Mouse (Mus musculus) brain, adult 10 weeks (tissue): Measurements from ENCODE around the gene Mapk3. TPM values are rescaled to one million over a fixed set of nuclear protein-coding genes. Genes with fewer than 3 reads are reported as not detected.

Experiments used
- polyA plus RNA-seq: library from polyadenylated mRNA; stranded (reverse); fragments of 350-450 nt; fragmentation: Illumina TruSeq; extraction: RNeasy Lipid Tissue Mini Kit (QIAGEN cat#74804); gene quantifications from one replicate; pipeline ENCODE4 v1.2.3, GENCODE M21; 2015; ENCODE audit warnings: low read depth, low replicate concordance

Gene Mapk3
- 169 TPM for polyA plus RNA-seq

DNA sequence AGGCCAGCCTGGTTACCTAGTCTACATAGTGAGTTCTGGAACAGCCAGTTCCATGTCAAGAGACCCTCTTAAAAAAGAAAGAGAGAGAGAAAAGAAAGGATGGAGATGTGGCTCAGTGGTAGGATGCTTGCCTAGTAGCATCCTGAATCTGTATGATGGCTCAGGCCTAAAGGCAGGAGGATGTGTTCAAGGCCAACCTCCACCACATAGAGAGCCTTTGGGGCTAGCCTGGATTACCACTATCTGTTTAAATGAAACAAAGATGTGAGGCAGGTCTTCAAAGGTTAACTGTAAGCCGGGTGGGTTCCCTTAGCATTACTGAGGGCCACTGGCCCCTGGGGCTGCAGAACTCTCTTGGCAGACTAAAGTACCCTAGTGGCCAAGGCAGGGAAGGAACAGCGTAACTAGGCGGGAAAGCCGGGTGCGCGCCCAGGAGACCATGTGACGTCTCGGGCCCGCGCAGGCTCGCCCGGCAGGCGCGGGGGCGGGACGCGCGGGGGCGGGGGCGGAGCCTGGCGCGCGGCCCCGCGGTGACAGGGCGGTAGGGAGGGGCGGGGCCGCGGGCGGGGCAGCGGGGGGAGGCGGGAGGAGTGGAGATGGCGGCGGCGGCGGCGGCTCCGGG, at the start of gene Mapk3:
TSS of gene Mapk3 (plus strand) at position 552 of the 622 bp plus-strand sequence.

GRCm38 (mm10) chr7:126766201-126766600, 6.8 kb downstream of the Mapk3 start, which contains the start of gene Gdpd3:
Gene Gdpd3, plus strand, starts transcription at chr7:126766334.

GRCm38 (mm10) chr7:126776598-126777057, 17.2 kb downstream of the Mapk3 start, which contains the start of gene Ypel3:
Gene Ypel3, plus strand, starts transcription at chr7:126776955.

DNA sequence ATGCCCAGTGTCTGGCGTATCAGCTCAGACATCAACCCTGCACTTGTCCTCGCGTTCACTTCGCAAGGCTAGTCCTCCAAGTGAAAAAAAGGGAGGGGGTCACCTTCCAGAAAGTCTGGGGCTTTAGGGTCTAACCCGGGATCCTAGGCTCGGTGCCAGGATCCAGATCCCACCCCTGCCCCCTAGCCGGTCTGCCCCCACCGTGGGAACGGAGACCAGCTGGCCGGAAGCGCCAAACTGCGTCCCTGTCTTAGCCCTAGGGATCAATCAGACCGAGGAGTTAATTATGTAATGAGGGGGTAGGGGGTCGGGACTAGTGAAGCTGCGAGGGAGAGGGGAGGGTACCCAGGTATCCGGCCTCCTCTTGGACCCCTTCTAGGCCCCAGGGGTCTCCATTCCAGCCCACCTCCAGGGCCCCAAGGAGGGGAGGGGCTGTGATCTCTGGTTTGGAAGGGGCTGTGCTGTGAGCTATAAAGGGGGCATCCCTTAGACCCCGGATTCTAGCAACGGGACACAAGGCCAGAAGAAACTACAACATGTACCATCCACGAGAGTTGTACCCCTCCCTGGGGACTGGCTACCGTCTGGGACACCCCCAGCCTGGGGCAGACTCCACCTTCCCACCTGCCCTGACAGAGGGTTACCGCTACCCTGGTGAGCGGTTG, 21.7 kb downstream of the Mapk3 start, which contains the start of gene Tbx6:
TSS of gene Tbx6 (plus strand) at position 513 of the 665 bp plus-strand sequence.

DNA sequence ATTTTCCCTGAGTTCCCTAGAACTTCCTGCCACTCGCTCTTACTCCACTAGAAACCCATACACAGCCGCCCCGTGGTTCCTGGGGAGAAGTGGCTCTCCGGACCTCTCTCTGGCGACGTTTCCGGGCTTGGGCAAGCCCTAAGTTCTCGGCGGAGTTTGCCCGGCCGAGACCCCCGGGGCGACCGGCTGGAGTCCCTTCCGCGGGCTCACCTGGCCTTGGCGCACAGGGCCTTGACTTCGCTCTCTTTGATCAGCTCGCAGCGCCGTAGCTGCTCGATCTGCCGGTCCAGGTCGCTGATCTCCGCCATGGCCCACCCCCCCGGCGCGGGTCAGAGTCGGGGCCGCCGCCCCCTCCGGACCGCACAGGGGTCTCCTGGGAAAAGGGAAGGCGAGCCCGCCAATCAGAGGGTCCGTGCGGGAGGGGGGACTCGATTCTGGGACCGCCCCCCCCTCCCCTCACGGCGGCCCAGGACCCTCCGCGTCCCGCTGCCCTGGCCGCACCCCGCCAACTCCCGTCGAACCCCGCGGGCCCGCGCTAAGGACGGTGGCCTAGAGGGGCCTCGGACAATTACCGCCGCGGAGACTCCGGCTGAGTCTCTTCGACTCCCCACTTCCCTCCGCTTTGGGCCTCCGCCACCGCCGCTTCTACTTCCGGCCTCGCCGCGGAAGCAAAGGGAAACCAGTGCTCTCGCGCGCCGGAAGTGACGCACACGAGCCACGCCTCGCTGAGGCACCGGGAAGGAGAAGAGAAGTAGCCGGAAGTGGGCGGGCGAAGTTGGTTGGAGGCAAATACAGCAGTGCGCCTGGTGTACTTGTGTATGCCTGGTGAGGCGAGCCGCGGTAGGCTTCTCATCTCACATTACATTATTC, 32.7 kb downstream of the Mapk3 start, which contains the start of gene Ppp4c:
TSS of gene Ppp4c (minus strand) at position 646 of the 870 bp plus-strand sequence.

DNA sequence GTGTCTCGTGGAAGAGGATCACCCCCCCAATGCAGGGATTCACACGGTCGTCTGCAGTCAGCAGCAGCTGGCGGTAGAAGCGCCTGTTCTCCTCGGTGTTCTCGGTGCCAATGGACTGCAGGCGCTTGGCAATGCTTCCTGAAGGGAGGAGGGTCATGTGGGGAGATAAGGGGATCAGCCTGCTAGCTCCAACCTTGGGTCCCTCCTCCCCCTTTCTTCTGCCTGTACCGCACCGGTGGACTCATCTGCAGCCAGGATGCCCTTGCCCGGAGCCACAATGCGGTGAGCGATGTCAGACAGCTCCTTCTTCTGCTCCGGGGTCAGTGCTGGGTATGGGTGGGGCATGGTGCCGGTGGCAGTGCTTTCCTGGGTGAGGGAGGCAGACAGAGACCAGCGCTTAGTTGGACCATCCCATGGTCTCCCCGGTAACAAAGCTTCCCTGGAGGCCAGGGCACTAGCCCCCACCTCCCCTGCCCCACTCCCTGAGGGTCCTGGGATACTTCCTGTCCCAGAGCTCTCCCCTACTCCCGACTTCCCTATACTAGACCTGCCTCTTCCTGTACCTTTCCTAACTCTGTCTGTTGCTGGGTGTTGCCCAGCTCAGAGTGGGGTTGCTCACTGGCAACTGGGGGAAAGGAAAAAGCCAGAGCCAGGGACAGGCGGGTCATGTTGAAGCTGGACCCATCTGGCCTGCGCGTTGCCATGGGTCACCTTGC, 38.2 kb downstream of the Mapk3 start, which contains the start of gene Fam57b:
TSS of gene Fam57b (plus strand) at position 258 of the 716 bp plus-strand sequence.

Other genes starting within 250 kb of the Mapk3 start
- 135 TPM for gene Eif3c, start 193.2 kb upstream of the Mapk3 start, polyA plus RNA-seq
- gene Apobr, start 174.7 kb upstream of the Mapk3 start, polyA plus RNA-seq, result 0.80 TPM
- 21.6 TPM for gene Cln3, start 173.8 kb upstream of the Mapk3 start, polyA plus RNA-seq
- gene Il27, start 164.7 kb upstream of the Mapk3 start, polyA plus RNA-seq, result not detected
- 19.3 TPM for gene Nupr1, start 128.7 kb upstream of the Mapk3 start, polyA plus RNA-seq
- gene Sgf29, start 110.3 kb upstream of the Mapk3 start, polyA plus RNA-seq, result 22.6 TPM
- 21.5 TPM for gene Sult1a1, start 83.2 kb upstream of the Mapk3 start, polyA plus RNA-seq
- 64.2 TPM for gene Bola2, start 64.2 kb upstream of the Mapk3 start, polyA plus RNA-seq
- gene Slx1b, start 63.8 kb upstream of the Mapk3 start, polyA plus RNA-seq, result 14.6 TPM
- 136 TPM for gene Coro1a, start 51.8 kb upstream of the Mapk3 start, polyA plus RNA-seq
- gene Gdpd3, start 6.7 kb downstream of the Mapk3 start, polyA plus RNA-seq, result 2.1 TPM
- gene Ypel3, start 17.4 kb downstream of the Mapk3 start, polyA plus RNA-seq, result 387 TPM
- gene Tbx6, start 21.9 kb downstream of the Mapk3 start, polyA plus RNA-seq, result 1.5 TPM
- gene Ppp4c, start 32.9 kb downstream of the Mapk3 start, polyA plus RNA-seq, result 61.6 TPM
- gene Fam57b, start 38.1 kb downstream of the Mapk3 start, polyA plus RNA-seq, result 55.7 TPM
- gene 4930451I11Rik, start 72.0 kb downstream of the Mapk3 start, polyA plus RNA-seq, result not detected
- 32.7 TPM for gene Doc2a, start 87.8 kb downstream of the Mapk3 start, polyA plus RNA-seq
- gene Hirip3, start 102.4 kb downstream of the Mapk3 start, polyA plus RNA-seq, result 46.0 TPM
- gene Ino80e, start 102.8 kb downstream of the Mapk3 start, polyA plus RNA-seq, result 57.0 TPM
- gene Taok2, start 125.1 kb downstream of the Mapk3 start, polyA plus RNA-seq, result 79.3 TPM
- 29.0 TPM for gene Tmem219, start 163.3 kb downstream of the Mapk3 start, polyA plus RNA-seq
- 159 TPM for gene Kctd13, start 169.3 kb downstream of the Mapk3 start, polyA plus RNA-seq
- gene Asphd1, start 190.0 kb downstream of the Mapk3 start, polyA plus RNA-seq, result 39.0 TPM
- gene Sez6l2, start 191.0 kb downstream of the Mapk3 start, polyA plus RNA-seq, result 234 TPM
- gene Cdipt, start 216.3 kb downstream of the Mapk3 start, polyA plus RNA-seq, result 168 TPM
- 0.82 TPM for gene Cdiptos, start 216.5 kb downstream of the Mapk3 start, polyA plus RNA-seq